In the genomic region with DNA sequence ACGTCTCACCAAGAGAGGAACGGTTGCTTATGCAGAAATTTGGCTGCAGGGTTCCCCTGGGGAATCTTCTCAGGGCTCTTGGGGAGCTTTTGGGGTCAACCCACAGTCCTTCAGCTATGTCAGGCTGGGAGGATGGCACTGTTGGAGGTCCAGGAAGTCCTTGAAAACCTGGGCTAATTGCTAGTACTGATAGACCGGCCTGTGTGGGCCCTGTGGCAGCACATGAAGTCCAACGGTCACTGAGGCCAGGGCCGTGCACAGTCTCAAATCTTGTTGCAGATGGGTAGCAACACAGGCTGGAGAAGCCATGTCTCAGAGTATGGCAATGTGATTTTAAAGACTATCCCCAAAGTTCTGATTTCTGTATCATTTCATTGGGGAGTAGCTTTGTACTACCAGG, we compare ENCODE assay signal across 19 mouse cellular contexts. TPM values are rescaled to one million over a fixed set of nuclear protein-coding genes. Genes with fewer than 3 reads are reported as not detected.
"Had no signal": no experiment of that assay in that cellular context is flagged by ENCODE, and none has a peak within 500 bp of the region (broad histone marks: within the 10 kb centered on the region; RNA-seq: fewer than 3 reads in every experiment).

No protein-coding gene starts in this region.

- H3K9me3 ChIP-seq: midbrain, embryonic 13.5 days; midbrain, embryonic 15.5 days; neural tube, embryonic 13.5 days; neural tube, embryonic 15.5 days; stomach, embryonic 15.5 days had no signal

- H3K4me2 ChIP-seq: lung, embryonic 14.5 days; midbrain, embryonic 11.5 days; midbrain, embryonic 13.5 days; midbrain, embryonic 15.5 days; neural tube, embryonic 13.5 days; neural tube, embryonic 15.5 days; stomach, embryonic 15.5 days had no signal

- H3K27me3 ChIP-seq: megakaryocyte, embryonic 14.5 days; midbrain, embryonic 13.5 days; midbrain, embryonic 15.5 days; neural tube, embryonic 13.5 days; neural tube, embryonic 15.5 days; stomach, embryonic 15.5 days had no signal

- H3K9ac ChIP-seq: liver, embryonic 14.5 days; lung, embryonic 14.5 days; midbrain, embryonic 13.5 days; midbrain, embryonic 15.5 days; neural tube, embryonic 13.5 days; neural tube, embryonic 15.5 days; stomach, embryonic 15.5 days had no signal

- H3K27ac ChIP-seq: liver, embryonic 14.5 days; midbrain, embryonic 13.5 days; midbrain, embryonic 15.5 days; neural tube, embryonic 13.5 days; neural tube, embryonic 15.5 days; stomach, embryonic 15.5 days had no signal

- H3K4me1 ChIP-seq: midbrain, embryonic 13.5 days; midbrain, embryonic 15.5 days; neural tube, embryonic 13.5 days; neural tube, embryonic 15.5 days; stomach, embryonic 15.5 days had no signal

- H3K36me3 ChIP-seq: midbrain, embryonic 13.5 days; midbrain, embryonic 15.5 days; neural tube, embryonic 13.5 days; neural tube, embryonic 15.5 days; stomach, embryonic 15.5 days had no signal

- ATAC-seq: midbrain, embryonic 13.5 days; midbrain, embryonic 15.5 days had no signal

- DNase-seq: retina, postnatal 1 day; right cerebral cortex, postnatal 14 days; thymus, adult 2 months; thymus, postnatal 25 days; thymus, postnatal 4 days had no signal

- H3K4me3 ChIP-seq: megakaryocyte, embryonic 14.5 days; midbrain, embryonic 13.5 days; midbrain, embryonic 15.5 days; myocyte; neural tube, embryonic 13.5 days; neural tube, embryonic 15.5 days; stomach, embryonic 15.5 days had no signal

RNA-seq across cellular contexts. Expression of a gene that starts 13.1 kb away (rescaled TPM):
- total RNA-seq: midbrain, postnatal 0 days had no signal
- polyA plus RNA-seq: lung, embryonic 14.5 days; lung, embryonic 16.5 days; midbrain, embryonic 11.5 days; midbrain, embryonic 13.5 days; midbrain, embryonic 15.5 days; midbrain, postnatal 0 days; myocyte; neural tube, embryonic 11.5 days; neural tube, embryonic 13.5 days; neural tube, embryonic 15.5 days; testis, adult 2 months had no signal

RNA-seq across cellular contexts. Expression of a gene that starts 23.1 kb away (rescaled TPM):
- total RNA-seq: midbrain, postnatal 0 days had no signal
